Mouse (Mus musculus) lung, adult 2 months (tissue): ENCODE measurements around the gene Rtraf.

Experiments
- CTCF ChIP-seq: fragments of 200-500 bp; IDR thresholded peaks from 2 replicates; pipeline ENCODE4 v1.5.1; 2011; ENCODE audit warnings: mild to moderate bottlenecking, low read length, control low read depth; ENCODE audit not compliant: insufficient read depth
- POLR2A ChIP-seq: fragments of 200-500 bp; IDR thresholded peaks from 2 replicates; pipeline ENCODE4 v1.6.1; 2011; ENCODE audit warnings: low read depth, mild to moderate bottlenecking, control low read depth, low read length, borderline replicate concordance; ENCODE audit errors: extremely low read depth

DNA sequence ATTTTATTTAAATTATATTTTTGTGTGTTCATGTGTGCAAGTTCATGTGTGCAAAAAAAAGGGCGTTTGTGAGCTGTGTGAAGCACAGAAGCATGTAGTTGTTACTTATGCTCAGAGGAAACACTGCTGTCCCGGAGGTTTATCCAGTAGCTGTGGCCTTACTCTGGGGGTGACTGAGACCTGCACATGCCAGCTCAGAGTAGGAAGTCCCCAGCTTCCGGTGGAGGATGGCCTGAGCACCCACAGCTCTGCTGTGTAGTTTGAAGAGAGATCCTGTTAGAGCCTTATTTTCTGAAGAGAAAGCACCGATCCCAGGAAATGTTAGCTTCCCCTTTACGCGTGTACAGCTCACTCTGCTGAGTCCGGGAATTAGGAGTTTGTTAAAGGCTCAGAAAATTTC, 52.5 kb downstream of the Rtraf start:
- TF ChIP-seq CTCF (no peak), POLR2A (no peak)
